Mouse (Mus musculus) megakaryocyte, embryonic 14.5 days (primary cell): Measurements from ENCODE around the gene 1810065E05Rik.

Experiments used
- FLI1 ChIP-seq: IDR thresholded peaks from 2 replicates; pipeline ENCODE4 v1.6.1; 2012; ENCODE audit warnings: low read length, inconsistent platforms, mixed read lengths
- GATA1 ChIP-seq: IDR thresholded peaks from 3 replicates; pipeline ENCODE4 v1.6.1; 2012; ENCODE audit warnings: mixed read lengths, low read length, inconsistent platforms, borderline replicate concordance

GRCm38 (mm10) chr11:58377686-58378085 is 43.2 kb upstream of the 1810065E05Rik start:
- no peak for TF ChIP-seq GATA1
- TF ChIP-seq FLI1, result no peak
